Mouse (Mus musculus): ENCODE data around the gene Xlr3c.
"Not testable (repeated sequence)": the region's sequence is repeated elsewhere in the genome, so short reads cannot be mapped to it uniquely, and the experiment has no call there.

The Xlr3c gene

DNA sequence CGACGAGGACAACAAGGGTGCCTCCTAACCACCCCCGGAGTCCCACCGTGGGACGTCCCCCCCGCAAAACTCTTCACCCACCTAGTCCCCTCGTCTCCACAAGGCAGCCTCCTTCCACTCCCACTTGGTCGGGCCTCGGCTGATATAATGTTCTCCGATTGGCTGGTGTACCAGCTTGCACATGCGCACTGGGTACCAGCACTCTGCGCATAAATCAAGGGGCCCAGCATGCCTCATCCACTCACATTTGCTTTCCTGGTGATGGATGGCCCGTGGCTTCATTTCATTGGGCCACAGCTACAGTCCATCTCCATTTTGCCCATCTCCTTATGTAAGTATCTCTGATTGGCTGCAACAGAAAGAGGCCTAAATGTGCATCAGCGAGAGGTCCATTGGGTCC lies at the start of gene Xlr3c:
Gene Xlr3c, minus strand, starts transcription at position 121 of the 400 bp plus-strand sequence.
- in situ Hi-C loops (cut with MseI, MboI): not testable (repeated sequence)

DNA sequence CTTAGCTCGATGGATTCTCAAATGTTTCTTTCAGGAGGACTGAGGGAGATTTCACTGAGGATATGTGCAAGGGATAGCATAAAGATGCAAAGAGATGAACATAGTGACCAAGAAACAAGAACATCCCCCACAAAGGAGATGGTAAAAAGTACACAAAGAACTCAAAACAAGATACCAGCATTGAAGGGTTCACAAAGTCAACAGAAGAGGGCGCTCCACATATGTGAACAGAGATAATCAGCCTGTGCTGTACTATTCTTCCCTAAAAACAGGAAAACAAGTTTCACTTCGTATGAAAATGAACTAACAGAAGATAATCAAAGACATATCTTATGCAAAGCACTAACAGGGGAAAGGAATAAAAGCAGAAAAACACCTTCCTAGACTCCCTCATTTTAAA lies 47.3 kb upstream of the Xlr3c start:
- in situ Hi-C loops (cut with MseI, MboI): loop anchor here (10.0 kb wide), 1 partner anchor 122 kb away; the partner anchor contains the start of gene Trex2 (in 2 of the 2)

DNA sequence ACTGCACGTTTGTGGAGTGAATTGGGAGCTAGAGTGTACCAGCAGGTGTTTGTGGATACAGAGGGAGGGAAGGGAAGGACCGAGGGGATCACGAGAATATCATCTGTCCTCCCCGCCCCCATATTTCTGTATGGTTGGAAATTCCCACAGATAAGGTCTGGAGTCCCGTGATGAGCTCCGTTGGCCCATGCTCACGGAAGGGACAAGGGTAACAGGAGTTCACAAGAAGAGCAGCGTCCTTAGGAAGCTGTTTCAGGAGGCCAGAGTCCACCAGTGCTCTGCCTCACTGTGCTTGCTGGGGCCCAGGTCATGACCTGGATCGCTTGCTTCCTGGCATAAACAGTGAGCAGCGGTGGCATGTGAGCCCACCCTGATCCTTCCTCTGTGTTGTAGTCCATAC lies 30.6 kb upstream of the Xlr3c start:
- in situ Hi-C loops (cut with MseI, MboI): not testable (repeated sequence)

DNA sequence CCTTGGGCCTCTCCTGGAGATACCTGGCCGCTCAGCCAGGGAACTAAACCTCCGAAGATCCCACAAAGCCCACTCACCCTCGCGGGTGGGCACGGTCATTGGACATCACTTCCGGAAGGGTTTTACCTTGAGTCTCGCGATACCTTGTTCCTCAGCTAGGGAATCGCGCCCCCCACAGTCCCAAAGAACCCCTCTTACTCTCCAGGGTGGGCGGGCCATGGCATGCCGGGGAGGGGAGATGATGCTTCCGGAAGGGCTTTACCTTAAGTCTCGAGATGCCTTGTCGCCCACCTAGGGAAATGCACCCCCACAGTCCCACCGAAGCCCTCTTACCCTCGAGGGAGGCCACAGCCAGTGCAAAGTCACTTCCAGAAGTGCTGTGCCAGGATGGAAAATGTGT lies 27.7 kb upstream of the Xlr3c start, which contains the start of the genes Xlr5a and Xlr5c:
Gene Xlr5a, minus strand, starts transcription at position 101 of the 400 bp plus-strand sequence.
Gene Xlr5c, minus strand, starts transcription at position 101 of the 400 bp plus-strand sequence.
- in situ Hi-C loops (cut with MseI, MboI): not testable (repeated sequence)

DNA sequence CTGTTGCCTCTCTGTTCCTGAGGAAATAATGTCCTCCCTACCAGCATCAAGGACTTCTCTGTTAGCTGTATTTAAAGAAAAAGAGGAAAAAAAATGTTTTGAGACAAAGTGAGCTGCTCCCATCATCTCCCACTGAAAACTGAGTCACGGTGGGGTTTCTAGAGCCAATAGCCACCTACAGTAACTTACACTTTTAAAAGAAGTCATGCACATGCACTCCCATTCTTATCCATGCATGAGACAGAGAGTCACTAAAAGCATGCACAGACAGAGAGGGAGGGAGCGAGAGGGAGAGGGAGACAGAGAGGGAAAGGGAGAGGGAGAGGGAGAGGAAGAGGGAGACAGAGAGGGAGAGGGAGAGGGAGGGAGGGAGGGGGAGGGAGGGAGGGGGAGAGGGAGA lies 2.8 kb downstream of the Xlr3c start:
- in situ Hi-C loops (cut with MseI, MboI): not testable (repeated sequence)

DNA sequence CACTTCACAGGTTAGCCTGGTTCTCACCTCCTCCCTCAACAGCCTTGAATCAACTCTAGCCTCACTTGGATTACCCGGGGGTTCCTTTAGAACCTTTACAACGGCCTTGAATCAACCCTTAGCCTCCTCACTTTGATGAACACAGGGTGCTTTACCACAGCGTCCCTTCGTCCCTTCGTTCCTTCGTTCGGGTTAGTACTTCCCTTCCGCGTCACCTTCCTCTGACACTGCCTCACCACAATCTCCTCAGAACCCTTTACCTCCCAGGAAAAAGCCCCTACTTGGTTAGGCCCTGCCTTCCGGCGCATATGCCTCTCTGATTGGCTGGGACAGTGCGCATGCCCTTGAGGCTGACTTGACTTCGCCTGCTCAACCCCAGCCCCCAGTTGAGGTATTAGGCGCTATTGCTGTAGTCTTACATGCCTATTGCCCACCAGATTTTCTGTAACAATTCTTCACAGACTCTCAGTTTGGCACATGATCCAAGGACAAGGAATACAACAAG lies 22.3 kb downstream of the Xlr3c start, which contains the start of gene Xlr4c:
Gene Xlr4c, minus strand, starts transcription at position 310 of the 505 bp plus-strand sequence.
- in situ Hi-C loops (cut with MseI, MboI): loop anchor here (25.0 kb wide), 1 partner anchor 181 kb away; the partner anchor contains the start of gene Pnma3 (in 2 of the 2)

DNA sequence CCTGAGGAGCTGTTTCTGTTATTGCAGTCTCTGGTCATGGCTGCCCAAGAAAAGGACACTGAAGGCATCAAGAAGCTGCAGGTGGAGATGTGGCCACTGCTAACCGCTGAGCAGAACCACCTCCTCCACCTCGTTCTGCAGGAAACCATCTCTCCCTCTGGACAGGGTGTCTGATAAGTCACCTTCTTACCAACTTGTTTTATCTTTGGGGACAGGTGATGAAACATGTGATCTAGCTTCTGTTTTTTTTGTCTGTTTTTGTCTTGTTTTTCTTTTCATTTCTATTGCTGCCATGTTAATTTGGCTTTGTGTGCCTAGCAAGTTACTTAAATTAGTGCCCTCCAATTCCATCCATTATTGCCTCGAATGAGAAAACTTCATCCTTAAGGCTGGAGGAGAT lies 35.9 kb downstream of the Xlr3c start:
- in situ Hi-C loops (cut with MseI, MboI): loop anchor here (25.0 kb wide), 1 partner anchor 167 kb away; the partner anchor contains the start of gene Pnma3 (in 2 of the 2)

DNA sequence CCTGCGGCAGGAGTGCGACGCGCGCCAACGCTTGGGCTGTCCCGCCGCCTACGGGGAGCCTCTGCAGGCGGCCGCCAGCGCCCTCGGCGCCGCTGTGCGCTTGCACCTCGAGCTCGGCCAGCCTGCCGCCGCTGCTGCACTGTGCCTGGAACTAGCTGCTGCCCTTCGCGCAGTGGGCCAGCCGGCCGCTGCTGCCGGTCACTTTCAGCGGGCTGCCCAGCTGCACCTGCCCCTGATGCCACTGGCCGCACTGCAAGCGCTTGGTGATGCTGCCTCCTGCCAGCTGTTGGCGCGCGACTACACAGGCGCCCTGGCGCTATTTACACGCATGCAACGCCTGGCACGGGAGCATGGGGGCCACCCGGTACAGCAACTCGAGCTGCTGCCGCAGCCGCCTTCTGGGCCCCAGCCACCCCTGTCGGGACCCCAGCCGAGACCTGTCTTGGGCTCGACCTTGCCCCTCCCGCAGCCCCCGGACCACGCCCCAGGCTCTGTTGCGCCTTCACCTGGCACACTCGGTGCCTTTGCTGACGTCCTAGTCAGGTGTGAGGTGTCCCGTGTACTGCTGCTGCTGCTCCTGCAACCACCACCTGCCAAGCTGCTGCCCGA lies 36.5 kb downstream of the Xlr3c start:
- in situ Hi-C loops (cut with MseI, MboI): loop anchor here (25.0 kb wide), 1 partner anchor 166 kb away; the partner anchor contains the start of gene Pnma3 (in 2 of the 2)

DNA sequence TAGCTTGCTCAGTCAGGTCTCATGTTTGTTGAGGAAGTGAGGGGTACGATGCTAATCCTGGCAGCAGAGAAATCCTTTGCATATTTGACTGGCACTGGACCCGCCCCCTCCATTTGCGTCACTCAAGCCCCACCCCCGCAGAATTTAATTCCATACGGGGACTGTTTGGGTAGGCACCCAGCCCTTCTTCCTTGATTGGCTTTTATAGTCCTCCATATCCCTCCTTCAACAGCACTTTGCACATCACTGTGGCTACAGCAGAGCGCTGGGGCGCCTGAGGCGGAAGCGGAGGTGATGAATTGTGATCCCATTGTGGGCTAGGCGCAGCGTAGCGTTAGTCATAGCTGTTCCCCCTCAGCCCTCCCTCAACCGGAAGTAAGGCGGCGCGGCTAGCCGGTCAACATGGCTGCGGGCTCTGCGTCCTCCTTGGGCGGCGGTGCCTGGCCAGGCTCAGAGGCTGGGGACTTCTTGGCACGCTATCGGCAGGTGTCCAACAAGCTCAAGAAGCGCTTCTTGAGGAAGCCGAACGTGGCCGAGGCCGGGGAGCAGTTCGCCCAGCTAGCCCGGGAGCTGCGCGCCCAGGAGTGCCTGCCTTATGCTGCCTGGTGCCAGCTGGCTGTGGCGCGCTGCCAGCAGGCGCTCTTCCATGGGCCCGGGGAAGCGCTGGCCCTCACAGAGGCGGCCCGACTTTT lies 37.1 kb downstream of the Xlr3c start, which contains the start of gene F8a:
Gene F8a, plus strand, starts transcription at position 378 of the 692 bp plus-strand sequence.
- in situ Hi-C loops (cut with MseI, MboI): loop anchor here (25.0 kb wide), 1 partner anchor 166 kb away; the partner anchor contains the start of gene Pnma3 (in 2 of the 2)

DNA sequence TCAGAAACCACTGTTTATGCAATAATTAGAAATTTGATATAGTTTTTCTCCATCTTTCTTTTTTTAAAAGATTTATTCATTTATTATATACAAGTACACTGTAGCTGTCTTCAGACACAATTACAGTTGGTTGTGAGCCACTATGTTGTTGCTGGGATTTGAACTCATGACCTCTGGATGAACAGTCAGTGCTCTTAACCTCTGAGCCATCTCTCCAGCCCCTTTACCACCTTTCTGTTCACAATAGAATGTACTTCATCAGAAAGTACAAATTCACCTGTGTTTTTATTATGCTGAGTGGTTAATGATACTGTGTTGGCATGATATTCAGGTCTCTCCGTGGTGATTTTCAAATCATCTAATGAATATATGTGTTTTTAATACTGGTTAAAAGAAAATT lies 39.8 kb downstream of the Xlr3c start:
- in situ Hi-C loops (cut with MseI, MboI): loop anchor here (25.0 kb wide), 1 partner anchor 163 kb away; the partner anchor contains the start of gene Pnma3 (in 2 of the 2)

DNA sequence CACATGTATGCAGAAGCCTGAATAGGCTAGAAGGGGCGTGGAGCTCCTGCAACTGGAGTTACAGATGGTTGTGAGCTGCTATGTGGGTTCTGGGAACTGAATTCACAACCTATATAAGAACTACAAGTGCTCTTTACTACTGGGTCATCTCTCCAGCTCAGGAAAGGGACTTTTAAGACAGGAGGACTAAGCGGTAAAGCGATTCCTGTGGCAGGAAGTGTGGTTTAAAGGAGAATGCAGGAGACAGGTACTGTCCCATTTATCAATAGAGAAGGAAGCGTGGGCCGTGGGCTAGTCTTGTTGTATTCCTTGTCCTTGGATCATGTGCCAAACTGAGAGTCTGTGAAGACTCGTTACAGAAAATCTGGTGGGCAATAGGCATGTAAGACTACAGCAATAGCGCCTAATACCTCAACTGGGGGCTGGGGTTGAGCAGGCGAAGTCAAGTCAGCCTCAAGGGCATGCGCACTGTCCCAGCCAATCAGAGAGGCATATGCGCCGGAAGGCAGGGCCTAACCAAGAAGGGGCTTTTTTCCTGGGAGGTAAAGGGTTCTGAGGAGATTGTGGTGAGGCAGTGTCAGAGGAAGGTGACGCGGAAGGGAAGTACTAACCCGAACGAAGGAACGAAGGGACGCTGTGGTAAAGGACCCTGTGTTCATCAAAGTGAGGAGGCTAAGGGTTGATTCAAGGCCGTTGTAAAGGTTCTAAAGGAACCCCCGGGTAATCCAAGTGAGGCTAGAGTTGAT lies 51.2 kb downstream of the Xlr3c start, which contains the start of gene Xlr4b:
Gene Xlr4b, plus strand, starts transcription at position 515 of the 746 bp plus-strand sequence.
- in situ Hi-C loops (cut with MseI, MboI): not testable (repeated sequence)
